Mouse (Mus musculus) frontal cortex, postnatal 36 days (tissue): Measurements from ENCODE around the gene Gm2832.
"Not testable (repeated sequence)": the region's sequence is repeated elsewhere in the genome, so short reads cannot be mapped to it uniquely, and the experiment has no call there.

Experiments used
- DNase-seq, 2 experiments: peaks; one replicate each; pipeline ENCODE4 v3.0.0; 2022; ENCODE audit warnings: low spot score in 2 of 2

Gene Gm2832

GRCm38 (mm10) chr14:41278505-41278904 is at the start of gene Gm2832:
Gene Gm2832 (plus strand): TSS chr14:41278805.
- not testable (repeated sequence) for DNase-seq

DNA sequence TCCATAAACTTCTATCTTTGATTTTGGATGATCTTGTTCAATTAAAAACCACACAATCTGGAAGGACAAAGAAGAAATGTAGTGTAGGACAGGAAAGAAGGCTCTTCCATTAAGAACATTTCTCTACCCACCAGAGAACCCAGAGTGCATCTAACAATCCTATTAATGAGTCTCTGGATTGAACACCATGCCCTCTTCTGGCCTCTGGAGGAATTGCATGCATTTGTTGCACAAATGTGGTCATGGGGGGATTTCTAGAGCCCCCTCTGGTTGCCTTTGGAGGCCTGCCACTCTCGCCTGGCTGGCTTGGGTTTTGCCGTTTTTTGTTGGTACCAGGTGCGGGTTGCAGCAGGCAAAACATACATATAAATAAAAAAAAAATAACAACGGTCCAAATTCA is 15.3 kb upstream of the Gm2832 start:
- DNase-seq = peak; percentile 66 to 80

DNA sequence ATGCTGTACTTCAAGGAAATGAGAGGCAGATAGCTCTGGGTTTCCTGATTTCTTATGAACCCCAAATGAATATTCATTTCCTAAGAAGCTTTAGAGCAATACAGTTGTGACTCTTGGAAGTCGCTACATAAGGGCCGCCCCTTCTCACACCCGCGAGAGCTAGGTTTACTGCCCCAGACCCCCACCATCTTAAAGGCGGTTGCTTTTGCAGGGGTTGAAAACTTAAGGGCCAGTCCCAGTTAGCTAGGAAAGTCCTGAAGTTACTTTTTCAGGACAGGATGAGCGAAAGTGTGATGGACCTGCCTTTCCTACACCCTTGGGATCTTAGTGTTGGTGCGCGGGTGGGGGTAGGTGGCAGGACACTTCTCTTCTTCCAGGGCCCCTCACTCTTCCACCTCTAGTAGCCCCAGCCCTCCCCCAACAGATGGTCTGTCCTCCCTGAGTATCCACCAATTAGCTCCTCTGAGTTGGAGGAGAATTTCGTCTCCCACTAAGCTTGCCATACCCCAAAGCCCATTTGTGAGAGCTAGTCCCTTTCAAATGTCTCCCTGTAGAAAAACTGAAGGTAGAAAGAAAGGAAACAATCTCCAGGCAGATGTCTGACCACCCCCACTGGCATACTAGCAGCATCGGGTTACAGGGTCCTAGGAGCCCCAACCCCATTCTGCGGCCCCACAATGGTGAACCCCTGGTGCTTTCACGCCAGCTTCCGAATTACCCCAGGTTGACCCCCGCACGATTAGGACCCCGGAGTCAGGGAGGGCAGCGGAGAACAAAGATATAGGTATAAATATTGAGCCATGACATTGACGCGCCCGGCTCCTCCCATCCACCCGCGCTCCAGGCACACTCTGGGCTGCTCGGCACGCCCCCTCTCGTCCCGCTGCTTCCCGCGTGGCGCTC is 14.5 kb upstream of the Gm2832 start:
- peak; percentile 48 to 70 for DNase-seq

DNA sequence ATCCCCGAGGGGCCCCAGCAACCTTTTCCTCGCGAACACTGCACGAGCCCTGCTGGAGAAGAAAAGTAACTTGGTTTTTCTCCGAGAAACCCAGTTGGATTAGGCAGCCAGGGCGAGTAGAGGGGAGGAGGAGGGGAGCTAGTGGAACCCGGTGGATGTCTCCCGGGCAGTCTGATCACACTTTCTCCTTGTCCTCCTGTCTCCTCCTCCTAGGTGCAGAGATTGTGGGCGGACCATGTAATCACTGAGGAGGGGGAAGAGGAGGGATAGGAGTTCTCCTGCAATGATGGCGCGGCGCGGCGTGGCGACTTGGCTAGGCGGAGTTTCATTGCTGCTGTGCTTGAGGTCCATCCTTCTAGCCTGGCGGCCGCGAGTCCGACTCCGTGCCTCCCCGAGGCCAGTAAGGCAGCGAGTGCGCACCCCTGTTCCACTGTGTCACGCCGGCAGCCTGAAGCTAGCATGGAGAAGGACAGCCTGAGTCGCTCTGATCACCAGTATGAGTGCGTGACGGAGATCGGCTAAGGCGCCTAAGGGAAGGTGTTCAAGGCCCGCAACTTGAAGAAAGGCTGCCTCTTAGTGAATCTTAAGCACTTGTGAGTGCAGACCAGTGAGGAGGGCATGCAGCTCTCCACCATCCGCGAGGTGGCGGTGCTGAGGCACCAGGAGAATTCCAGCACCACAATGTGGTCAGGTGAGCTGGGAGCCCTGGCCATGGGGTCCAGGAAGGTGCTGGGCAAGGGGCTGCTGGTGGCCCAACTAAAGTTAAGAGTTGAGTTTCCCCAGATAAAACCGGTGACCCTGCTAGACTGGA is 13.6 kb upstream of the Gm2832 start:
- DNase-seq = peak; percentile 69 to 75

DNA sequence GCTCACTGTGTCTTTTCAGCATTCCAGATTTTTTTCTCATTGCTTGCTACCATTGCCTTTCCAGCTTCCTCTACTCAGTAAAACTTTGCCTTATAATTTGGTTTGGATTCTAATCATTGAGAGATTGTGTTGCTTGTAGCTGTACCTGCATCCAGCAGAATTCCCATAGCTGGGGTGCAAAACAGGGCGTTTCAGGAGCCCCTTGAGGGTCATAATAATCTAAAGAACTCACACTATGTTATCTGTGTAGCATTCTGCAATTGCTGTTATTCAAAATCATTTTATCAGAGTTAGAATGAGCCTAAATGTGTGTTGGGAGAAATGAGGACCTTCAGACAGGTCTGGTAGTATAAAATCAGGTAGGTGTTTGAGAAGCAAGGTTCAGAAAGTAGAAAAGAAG is 7.4 kb downstream of the Gm2832 start:
- not testable (repeated sequence) for DNase-seq
